Mouse (Mus musculus): ENCODE results near the gene Tpst1.

GRCm38 (mm10) chr5:130158545-130158944 is 85.4 kb downstream of the Tpst1 start:
- TF ChIP-seq CTCF (IDR thresholded peaks at IDR 0.05; ENCODE audit: control insufficient read depth, insufficient read depth, insufficient read length) (no peak), CEBPB (IDR thresholded peaks at IDR 0.05; ENCODE audit: low read depth) (no peak), FOSL1 (IDR thresholded peaks at IDR 0.05; ENCODE audit: insufficient read depth, low read length, poor library complexity, severe bottlenecking) (no peak), MAX (IDR thresholded peaks at IDR 0.05) (no peak)
